Mouse (Mus musculus) 3134 (cell line): ENCODE measurements around the gene Gc.

Source experiments
- DNase-seq: peaks from one replicate; pipeline ENCODE4 v3.0.0-alpha.2; 2011; ENCODE audit warnings: low spot score; ENCODE audit not compliant: insufficient read length; ENCODE audit errors: extremely low read depth

The Gc gene

GRCm38 (mm10) chr5:89457554-89458062 lies at the start of gene Gc:
Gene Gc, minus strand, starts transcription at chr5:89457898.
- no peak for DNase-seq

GRCm38 (mm10) chr5:89500182-89500581 lies 42.5 kb upstream of the Gc start:
- no peak for DNase-seq

GRCm38 (mm10) chr5:89492560-89492959 lies 34.9 kb upstream of the Gc start:
- no peak for DNase-seq

GRCm38 (mm10) chr5:89470483-89470882 lies 12.8 kb upstream of the Gc start:
- DNase-seq: no peak

GRCm38 (mm10) chr5:89467886-89468285 lies 10.2 kb upstream of the Gc start:
- no peak for DNase-seq

GRCm38 (mm10) chr5:89467045-89467444 lies 9.3 kb upstream of the Gc start:
- no peak for DNase-seq

GRCm38 (mm10) chr5:89466275-89466674 lies 8.6 kb upstream of the Gc start:
- DNase-seq: no peak

- DNase-seq: no peak
These were observed 4.1 kb upstream of the Gc start for GRCm38 (mm10) chr5:89461817-89462216.

- no peak for DNase-seq
These were observed 1.9 kb upstream of the Gc start for GRCm38 (mm10) chr5:89459591-89459990.

- DNase-seq: no peak
These were observed 1.3 kb upstream of the Gc start for GRCm38 (mm10) chr5:89458987-89459386.

- DNase-seq: peak; percentile 1
These were observed 2.2 kb downstream of the Gc start for GRCm38 (mm10) chr5:89455526-89455925.

GRCm38 (mm10) chr5:89450798-89451197 lies 6.9 kb downstream of the Gc start:
- DNase-seq: no peak

- no peak for DNase-seq
These were observed 8.4 kb downstream of the Gc start for GRCm38 (mm10) chr5:89449325-89449724.

- DNase-seq: no peak
These were observed 9.7 kb downstream of the Gc start for GRCm38 (mm10) chr5:89447978-89448377.

- DNase-seq: peak; percentile 5
These were observed 13.3 kb downstream of the Gc start for GRCm38 (mm10) chr5:89444360-89444759.

GRCm38 (mm10) chr5:89411536-89411935 lies 46.2 kb downstream of the Gc start:
- no peak for DNase-seq

- DNase-seq: no peak
These were observed 50.2 kb downstream of the Gc start for GRCm38 (mm10) chr5:89407376-89408082.

- DNase-seq: no peak
These were observed 52.6 kb downstream of the Gc start for GRCm38 (mm10) chr5:89405132-89405531.

- DNase-seq: no peak
These were observed 67.3 kb downstream of the Gc start for GRCm38 (mm10) chr5:89390405-89390804.

- DNase-seq: no peak
These were observed 73.5 kb downstream of the Gc start for GRCm38 (mm10) chr5:89384204-89384603.

GRCm38 (mm10) chr5:89381340-89381739 lies 76.4 kb downstream of the Gc start:
- DNase-seq: no peak

- no peak for DNase-seq
These were observed 87.6 kb downstream of the Gc start for GRCm38 (mm10) chr5:89370140-89370539.
